14 mouse cellular contexts compared by ENCODE assay signal in the genomic region with DNA sequence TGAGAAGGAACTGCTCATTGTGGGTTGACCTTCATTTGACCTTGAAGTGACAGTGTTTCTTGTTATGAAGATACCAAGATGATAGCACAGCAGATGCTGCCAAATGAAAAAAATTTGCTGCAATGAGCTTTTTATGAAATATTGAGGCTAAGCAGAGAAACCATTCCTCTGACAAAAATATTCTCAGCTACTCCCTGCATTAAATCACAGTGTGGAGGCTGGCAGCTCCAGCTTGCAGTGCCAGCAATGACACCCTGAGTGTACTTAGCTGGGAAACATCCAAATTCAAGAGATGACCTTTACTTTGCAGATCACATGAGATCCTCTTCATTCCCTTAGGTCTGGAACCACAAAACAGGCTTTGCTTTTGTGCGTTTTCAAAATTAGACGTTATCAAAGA.
A peak's percentile ranks its signal among the peaks of the same experiment; 100 is the strongest.
DNase-seq lines count a peak whose midpoint lies in the region; ATAC-seq lines count a peak whose summit lies in the region.
"Had no signal": no experiment of that assay in that cellular context is flagged by ENCODE, and none has a peak within 500 bp of the region (broad histone marks: within the 10 kb centered on the region; RNA-seq: fewer than 3 reads in every experiment).

No protein-coding gene starts in this region.

- no peak overlapping the region for H3K9ac ChIP-seq in hindbrain, embryonic 13.5 days
- H3K9ac ChIP-seq in midbrain, embryonic 15.5 days: no peak overlapping the region

- H3K4me2 ChIP-seq in hindbrain, embryonic 13.5 days: no peak overlapping the region
- H3K4me2 ChIP-seq in midbrain, embryonic 15.5 days: no peak overlapping the region
- H3K4me2 ChIP-seq: heart, embryonic 11.5 days had no signal

- no peak for DNase-seq in hindbrain, embryonic 10.5 days (ENCODE audit: low spot score)
- no peak for DNase-seq in midbrain, embryonic 10.5 days (ENCODE audit: low spot score)
- DNase-seq in frontal cortex, postnatal 36 days (ENCODE audit: low spot score in 2 of 2): peak; percentile 25 to 70
- peak; percentile 18 to 31 for DNase-seq in right cerebral cortex, postnatal 36 days (ENCODE audit: low spot score in 2 of 2)
- DNase-seq in lung, postnatal 25 days (ENCODE audit: low spot score): no peak
- DNase-seq: adrenal gland, adult 8-10 months; cerebellum, adult 9-10 months; gastrocnemius, postnatal 36 days; kidney, adult 18-20 months; kidney, postnatal 14 days; retina, postnatal 1 day had no signal

- H3K4me3 ChIP-seq in hindbrain, embryonic 13.5 days: no peak overlapping the region
- no peak overlapping the region for H3K4me3 ChIP-seq in hindbrain, embryonic 10.5 days
- H3K4me3 ChIP-seq in midbrain, embryonic 10.5 days: no peak overlapping the region
- no peak overlapping the region for H3K4me3 ChIP-seq in midbrain, embryonic 15.5 days

- H3K4me1 ChIP-seq in hindbrain, embryonic 13.5 days (replicated peaks): peaks cover 10% of the 10 kb centered on the region; the same call in 1 of the 2 replicates
- H3K4me1 ChIP-seq in hindbrain, embryonic 10.5 days (replicated peaks): 0 out of 2 replicates have a peak, but pooled peaks cover 6% of the 10 kb centered on the region
- H3K4me1 ChIP-seq in midbrain, embryonic 10.5 days: peaks cover 11% of the 10 kb centered on the region
- H3K4me1 ChIP-seq in midbrain, embryonic 15.5 days: no peaks in the 10 kb centered on the region

- H3K27ac ChIP-seq in hindbrain, embryonic 13.5 days: 0 out of 2 replicates have a peak overlapping the region, but pooled peaks have one; percentile 44
- H3K27ac ChIP-seq in hindbrain, embryonic 10.5 days: no peak overlapping the region
- peak overlapping the region; percentile 30; the same call in 1 of the 2 replicates for H3K27ac ChIP-seq in midbrain, embryonic 10.5 days (replicated peaks)
- no peak overlapping the region for H3K27ac ChIP-seq in midbrain, embryonic 15.5 days

- ATAC-seq in hindbrain, embryonic 13.5 days (ENCODE audit: low FRiP score): no peak
- ATAC-seq in midbrain, embryonic 15.5 days (replicated peaks): no peak

- no peaks in the 10 kb centered on the region for H3K27me3 ChIP-seq in hindbrain, embryonic 13.5 days
- H3K27me3 ChIP-seq in hindbrain, embryonic 10.5 days (ENCODE audit: insufficient read depth, poor library complexity, severe bottlenecking): no peaks in the 10 kb centered on the region
- H3K27me3 ChIP-seq in midbrain, embryonic 10.5 days (ENCODE audit: low read depth, poor library complexity, severe bottlenecking): no peaks in the 10 kb centered on the region
- H3K27me3 ChIP-seq in midbrain, embryonic 15.5 days (replicated peaks): no peaks in the 10 kb centered on the region

- no peaks in the 10 kb centered on the region for H3K9me3 ChIP-seq in hindbrain, embryonic 13.5 days
- H3K9me3 ChIP-seq in hindbrain, embryonic 10.5 days: no peaks in the 10 kb centered on the region
- H3K9me3 ChIP-seq in midbrain, embryonic 10.5 days (replicated peaks): no peaks in the 10 kb centered on the region
- H3K9me3 ChIP-seq in midbrain, embryonic 15.5 days: no peaks in the 10 kb centered on the region

- H3K36me3 ChIP-seq in hindbrain, embryonic 13.5 days: no peaks in the 10 kb centered on the region
- H3K36me3 ChIP-seq in hindbrain, embryonic 10.5 days: no peaks in the 10 kb centered on the region
- no peaks in the 10 kb centered on the region for H3K36me3 ChIP-seq in midbrain, embryonic 10.5 days
- no peaks in the 10 kb centered on the region for H3K36me3 ChIP-seq in midbrain, embryonic 15.5 days (replicated peaks)

- WGBS in hindbrain, embryonic 13.5 days: 90% methylated on average over 2 of the region's 2 CpGs
- WGBS in hindbrain, embryonic 10.5 days: 78% methylated on average over 2 of the region's 2 CpGs
- 93% methylated on average over 2 of the region's 2 CpGs for WGBS in midbrain, embryonic 10.5 days
- 88% methylated on average over 2 of the region's 2 CpGs for WGBS in midbrain, embryonic 15.5 days

Comparison
In these comparisons a context has a peak if more than half of its experiments do, and no peak if none do; other contexts are left out.
1. H3K27ac ChIP-seq: peak in hindbrain, embryonic 13.5 days (single experiment) and midbrain, embryonic 10.5 days (single experiment); none in hindbrain, embryonic 10.5 days (single experiment) and midbrain, embryonic 15.5 days (single experiment).
2. DNase-seq: peak in frontal cortex, postnatal 36 days (2 of 2) and right cerebral cortex, postnatal 36 days (2 of 2); none in hindbrain, embryonic 10.5 days (single experiment), midbrain, embryonic 10.5 days (single experiment) and lung, postnatal 25 days (single experiment).